Mouse (Mus musculus) testis, adult 2 months (tissue): ENCODE results near the gene Cdpf1.

ENCODE experiments used
- CTCF ChIP-seq: fragments of 200-500 bp; IDR thresholded peaks from 2 replicates; pipeline ENCODE4 v1.5.1; 2012; ENCODE audit warnings: low read depth, mild to moderate bottlenecking, inconsistent platforms, low read length, moderate library complexity; ENCODE audit not compliant: control insufficient read depth, insufficient read depth, insufficient replicate concordance
- POLR2A ChIP-seq: fragments of 200-500 bp; IDR thresholded peaks from 2 replicates; pipeline ENCODE4 v1.6.1; 2012; ENCODE audit warnings: low read depth, mild to moderate bottlenecking, inconsistent platforms, low read length, moderate library complexity; ENCODE audit not compliant: control insufficient read depth

- TF ChIP-seq CTCF = no peak
- TF ChIP-seq POLR2A = no peak
Measured at GRCm38 (mm10) chr15:85858980-85859489, 47.5 kb upstream of the Cdpf1 start.
